Mouse (Mus musculus): ENCODE measurements around the gene Foxn3. TPM values are rescaled to one million over a fixed set of nuclear protein-coding genes. Genes with fewer than 3 reads are reported as not detected.

Foxn3 gene
- polyA plus RNA-seq, 1 experiment: 61.0 TPM

DNA sequence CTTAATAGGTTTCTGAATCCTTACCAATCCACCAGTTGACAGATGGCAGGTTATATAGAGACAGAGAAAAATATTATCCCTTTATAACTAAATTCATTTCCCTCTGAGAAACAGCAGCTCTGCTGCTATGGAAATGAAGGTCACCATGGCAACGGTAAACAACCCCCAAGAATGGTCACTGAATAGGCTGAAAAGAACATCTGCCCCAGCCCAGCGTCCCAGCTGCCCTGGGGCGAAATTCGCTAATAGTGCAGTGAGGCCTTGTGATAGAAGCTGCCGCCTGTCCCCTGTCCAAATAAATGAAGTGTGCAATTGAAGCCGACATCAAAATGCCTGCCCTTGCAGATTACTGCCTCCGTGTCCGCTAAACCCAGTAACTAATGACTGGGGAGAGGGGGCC lies 343.0 kb downstream of the Foxn3 start:
- peaks cover 7% of the 10 kb centered on the region for H3K4me1 ChIP-seq (ENCODE audit: control insufficient read depth, insufficient read depth, low read length)
- no peak for TF ChIP-seq EP300 (IDR thresholded peaks at IDR 0.05; ENCODE audit: insufficient read depth, low read depth, low read length)
- TF ChIP-seq CTCF (IDR thresholded peaks at IDR 0.05; ENCODE audit: low read depth, low read length): no peak
- TF ChIP-seq POLR2A (IDR thresholded peaks at IDR 0.05; ENCODE audit: insufficient read depth, low read length): no peak
- H3K27ac ChIP-seq (ENCODE audit: insufficient read depth, low read length): no peak overlapping the region
- no peaks in the 10 kb centered on the region for H3K9me3 ChIP-seq (replicated peaks; ENCODE audit: control insufficient read depth, insufficient read depth, low read length, poor library complexity, severe bottlenecking)
- no peaks in the 10 kb centered on the region for H3K36me3 ChIP-seq (ENCODE audit: control insufficient read depth, insufficient read depth, low read length, poor library complexity, severe bottlenecking)
- H3K9ac ChIP-seq (ENCODE audit: low read depth, poor library complexity, severe bottlenecking): no peak overlapping the region
- H3K27me3 ChIP-seq (ENCODE audit: control insufficient read depth, insufficient read depth, low read length, poor library complexity, severe bottlenecking): no peaks in the 10 kb centered on the region
- H3K4me3 ChIP-seq (ENCODE audit: low read depth, low read length): no peak overlapping the region

DNA sequence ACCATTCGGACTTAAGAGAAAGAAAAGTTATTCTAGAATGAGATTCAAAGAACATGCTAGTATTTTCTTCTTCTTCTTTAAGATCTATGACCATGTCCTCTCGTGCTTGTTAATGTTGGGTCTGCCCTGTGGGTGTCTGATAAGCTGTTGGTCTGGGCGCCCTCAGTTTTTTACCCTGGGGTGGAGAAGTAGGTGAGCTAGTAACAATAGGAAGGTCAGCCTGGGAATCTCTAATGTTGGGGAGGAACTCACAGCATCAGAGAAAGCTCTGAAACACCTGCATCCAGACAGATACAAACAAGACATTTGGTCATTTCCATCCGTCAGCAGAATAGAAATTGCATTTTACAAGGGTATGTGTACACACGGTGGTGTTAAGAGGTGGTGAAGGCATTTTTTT lies 343.6 kb downstream of the Foxn3 start:
- no peak for TF ChIP-seq CTCF (IDR thresholded peaks at IDR 0.05; ENCODE audit: low read depth, low read length)
- TF ChIP-seq POLR2A (IDR thresholded peaks at IDR 0.05; ENCODE audit: insufficient read depth, low read length): no peak
- no peak for TF ChIP-seq EP300 (IDR thresholded peaks at IDR 0.05; ENCODE audit: insufficient read depth, low read depth, low read length)
- Histone ChIP-seq H3K4me3 (ENCODE audit: low read depth, low read length) (no peak overlapping the region), H3K9ac (ENCODE audit: low read depth, poor library complexity, severe bottlenecking) (no peak overlapping the region), H3K9me3 (replicated peaks; ENCODE audit: control insufficient read depth, insufficient read depth, low read length, poor library complexity, severe bottlenecking) (no peaks in the 10 kb centered on the region), H3K36me3 (ENCODE audit: control insufficient read depth, insufficient read depth, low read length, poor library complexity, severe bottlenecking) (no peaks in the 10 kb centered on the region), H3K27me3 (ENCODE audit: control insufficient read depth, insufficient read depth, low read length, poor library complexity, severe bottlenecking) (no peaks in the 10 kb centered on the region), H3K27ac (ENCODE audit: insufficient read depth, low read length) (no peak overlapping the region), H3K4me1 (ENCODE audit: control insufficient read depth, insufficient read depth, low read length) (peaks cover 7% of the 10 kb centered on the region)

DNA sequence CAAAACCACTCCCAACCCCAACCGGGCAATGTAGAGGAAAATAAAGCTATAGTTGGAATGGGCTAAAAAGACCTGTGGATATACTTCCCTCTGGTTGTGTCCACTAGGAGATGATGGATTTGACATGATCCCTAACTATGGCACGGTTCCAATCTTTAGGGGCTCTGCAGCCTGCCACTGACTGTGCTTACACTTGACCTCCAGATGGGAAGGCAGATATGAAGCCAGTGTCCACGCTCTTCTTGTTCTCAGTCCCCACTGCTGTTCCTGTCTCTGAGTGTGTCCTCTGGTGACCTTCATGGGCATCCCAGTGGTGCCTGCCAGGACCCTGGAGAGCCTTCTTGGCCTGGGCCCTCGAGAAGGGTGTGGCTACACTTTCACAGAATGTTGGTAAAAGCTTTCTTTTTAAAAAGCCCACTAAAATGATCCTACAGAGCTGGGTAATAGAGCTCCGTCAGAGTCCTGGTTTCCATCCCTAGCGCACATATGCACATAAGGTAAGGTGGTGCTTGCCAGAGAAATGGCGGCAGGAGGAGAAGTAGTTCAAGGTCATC lies 346.2 kb downstream of the Foxn3 start:
- no peaks in the 10 kb centered on the region for H3K27me3 ChIP-seq (ENCODE audit: control insufficient read depth, insufficient read depth, low read length, poor library complexity, severe bottlenecking)
- peaks cover 7% of the 10 kb centered on the region for H3K4me1 ChIP-seq (ENCODE audit: control insufficient read depth, insufficient read depth, low read length)
- no peaks in the 10 kb centered on the region for H3K9me3 ChIP-seq (replicated peaks; ENCODE audit: control insufficient read depth, insufficient read depth, low read length, poor library complexity, severe bottlenecking)
- H3K27ac ChIP-seq (ENCODE audit: insufficient read depth, low read length): no peak overlapping the region
- TF ChIP-seq EP300 (IDR thresholded peaks at IDR 0.05; ENCODE audit: insufficient read depth, low read depth, low read length): no peak
- no peak for TF ChIP-seq POLR2A (IDR thresholded peaks at IDR 0.05; ENCODE audit: insufficient read depth, low read length)
- TF ChIP-seq CTCF (IDR thresholded peaks at IDR 0.05; ENCODE audit: low read depth, low read length): no peak
- no peak overlapping the region for H3K4me3 ChIP-seq (ENCODE audit: low read depth, low read length)
- H3K36me3 ChIP-seq (ENCODE audit: control insufficient read depth, insufficient read depth, low read length, poor library complexity, severe bottlenecking): no peaks in the 10 kb centered on the region
- no peak overlapping the region for H3K9ac ChIP-seq (ENCODE audit: low read depth, poor library complexity, severe bottlenecking)

DNA sequence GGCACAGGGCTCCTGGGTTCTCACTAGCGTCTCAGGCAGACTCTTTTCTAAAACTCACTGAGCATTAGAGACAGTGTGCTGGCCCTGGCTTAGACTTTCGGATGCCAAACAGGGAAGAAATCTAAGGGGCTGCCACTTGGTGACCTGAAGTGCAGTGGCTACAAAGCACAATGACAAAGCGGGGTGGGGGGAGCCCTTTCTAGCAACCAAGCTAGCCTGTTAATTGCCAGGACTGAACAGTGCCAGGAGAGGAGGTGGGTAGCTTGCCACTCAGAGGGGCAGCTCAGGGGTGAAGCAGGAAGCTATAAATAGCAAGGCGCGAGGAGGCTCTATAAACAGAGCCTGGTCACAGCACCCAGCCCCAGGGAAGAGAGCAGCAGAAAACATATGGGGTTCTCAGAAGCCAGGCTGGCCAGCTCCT lies 347.0 kb downstream of the Foxn3 start:
- H3K4me3 ChIP-seq (ENCODE audit: low read depth, low read length): no peak overlapping the region
- peaks cover 4% of the 10 kb centered on the region for H3K4me1 ChIP-seq (ENCODE audit: control insufficient read depth, insufficient read depth, low read length)
- no peaks in the 10 kb centered on the region for H3K9me3 ChIP-seq (replicated peaks; ENCODE audit: control insufficient read depth, insufficient read depth, low read length, poor library complexity, severe bottlenecking)
- H3K9ac ChIP-seq (ENCODE audit: low read depth, poor library complexity, severe bottlenecking): no peak overlapping the region
- no peak overlapping the region for H3K27ac ChIP-seq (ENCODE audit: insufficient read depth, low read length)
- no peak for TF ChIP-seq EP300 (IDR thresholded peaks at IDR 0.05; ENCODE audit: insufficient read depth, low read depth, low read length)
- no peak for TF ChIP-seq CTCF (IDR thresholded peaks at IDR 0.05; ENCODE audit: low read depth, low read length)
- no peaks in the 10 kb centered on the region for H3K27me3 ChIP-seq (ENCODE audit: control insufficient read depth, insufficient read depth, low read length, poor library complexity, severe bottlenecking)
- H3K36me3 ChIP-seq (ENCODE audit: control insufficient read depth, insufficient read depth, low read length, poor library complexity, severe bottlenecking): no peaks in the 10 kb centered on the region

DNA sequence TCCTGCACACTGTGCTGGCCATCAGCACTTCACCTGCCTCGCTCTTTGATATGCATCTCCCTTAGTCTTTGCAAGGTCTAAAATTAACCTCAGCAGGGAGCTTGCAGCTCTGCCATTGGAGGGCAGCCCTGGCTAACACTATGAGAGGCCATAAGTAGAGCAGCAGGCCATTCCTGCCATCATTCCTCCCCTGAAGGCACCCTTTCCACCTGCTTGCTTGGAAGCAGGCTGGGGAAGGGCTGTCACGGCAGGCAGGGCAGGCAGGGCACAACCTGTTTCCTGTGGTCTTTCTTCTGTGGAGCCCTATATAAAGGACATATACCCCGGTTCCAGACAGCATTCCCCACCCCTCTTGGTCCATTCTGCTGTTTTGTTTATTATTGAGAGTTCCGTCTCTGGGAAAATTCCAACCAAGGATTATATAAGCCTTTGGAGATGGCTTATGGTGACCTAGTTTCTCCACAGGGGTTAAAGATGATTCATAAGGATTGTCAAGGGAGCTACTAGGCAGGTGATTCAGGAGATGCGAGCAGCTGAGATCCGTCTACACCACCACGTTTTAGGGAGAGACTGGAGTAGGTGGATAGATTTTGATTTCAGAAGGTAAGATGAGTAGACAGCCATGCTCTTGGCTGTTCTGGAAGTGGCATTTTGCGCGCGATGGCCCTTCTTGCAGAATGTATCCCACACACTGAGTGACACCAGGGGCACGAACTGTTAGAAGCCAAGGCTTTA lies 347.7 kb downstream of the Foxn3 start:
- no peak overlapping the region for H3K9ac ChIP-seq (ENCODE audit: low read depth, poor library complexity, severe bottlenecking)
- no peaks in the 10 kb centered on the region for H3K9me3 ChIP-seq (replicated peaks; ENCODE audit: control insufficient read depth, insufficient read depth, low read length, poor library complexity, severe bottlenecking)
- no peak overlapping the region for H3K4me3 ChIP-seq (ENCODE audit: low read depth, low read length)
- H3K27me3 ChIP-seq (ENCODE audit: control insufficient read depth, insufficient read depth, low read length, poor library complexity, severe bottlenecking): no peaks in the 10 kb centered on the region
- H3K36me3 ChIP-seq (ENCODE audit: control insufficient read depth, insufficient read depth, low read length, poor library complexity, severe bottlenecking): no peaks in the 10 kb centered on the region
- H3K4me1 ChIP-seq (ENCODE audit: control insufficient read depth, insufficient read depth, low read length): peaks cover 2% of the 10 kb centered on the region
- H3K27ac ChIP-seq (ENCODE audit: insufficient read depth, low read length): no peak overlapping the region
- TF ChIP-seq CTCF (IDR thresholded peaks at IDR 0.05; ENCODE audit: low read depth, low read length) (peak; percentile 6), EP300 (IDR thresholded peaks at IDR 0.05; ENCODE audit: insufficient read depth, low read depth, low read length) (no peak), POLR2A (IDR thresholded peaks at IDR 0.05; ENCODE audit: insufficient read depth, low read length) (no peak)

DNA sequence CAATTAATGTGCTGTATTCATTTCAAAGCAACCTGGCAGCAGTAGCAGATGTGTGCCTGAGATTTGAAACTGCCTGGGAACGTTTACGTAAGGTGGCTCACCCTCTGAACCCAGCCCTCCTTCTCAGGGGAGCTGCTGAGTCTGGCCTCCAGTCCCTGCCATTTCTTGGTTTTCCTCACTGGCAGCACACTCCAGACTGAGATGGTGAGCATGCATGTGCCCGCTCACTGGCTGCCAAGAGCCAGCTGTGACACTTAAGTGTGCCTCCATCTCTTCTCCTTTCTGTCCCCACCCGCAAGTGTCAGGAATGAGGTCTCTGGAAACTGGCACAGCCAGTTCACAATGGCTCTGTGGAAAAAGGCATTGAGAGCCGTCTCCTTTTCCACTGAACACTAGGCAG lies 349.3 kb downstream of the Foxn3 start:
- no peaks in the 10 kb centered on the region for H3K36me3 ChIP-seq (ENCODE audit: control insufficient read depth, insufficient read depth, low read length, poor library complexity, severe bottlenecking)
- no peak overlapping the region for H3K27ac ChIP-seq (ENCODE audit: insufficient read depth, low read length)
- no peak overlapping the region for H3K9ac ChIP-seq (ENCODE audit: low read depth, poor library complexity, severe bottlenecking)
- peaks cover 2% of the 10 kb centered on the region for H3K4me1 ChIP-seq (ENCODE audit: control insufficient read depth, insufficient read depth, low read length)
- no peak overlapping the region for H3K4me3 ChIP-seq (ENCODE audit: low read depth, low read length)
- H3K27me3 ChIP-seq (ENCODE audit: control insufficient read depth, insufficient read depth, low read length, poor library complexity, severe bottlenecking): no peaks in the 10 kb centered on the region
- TF ChIP-seq EP300 (IDR thresholded peaks at IDR 0.05; ENCODE audit: insufficient read depth, low read depth, low read length): no peak
- no peak for TF ChIP-seq POLR2A (IDR thresholded peaks at IDR 0.05; ENCODE audit: insufficient read depth, low read length)
- no peak for TF ChIP-seq CTCF (IDR thresholded peaks at IDR 0.05; ENCODE audit: low read depth, low read length)
- H3K9me3 ChIP-seq (replicated peaks; ENCODE audit: control insufficient read depth, insufficient read depth, low read length, poor library complexity, severe bottlenecking): no peaks in the 10 kb centered on the region

Data from ES-Bruce4 (cell line).